In the genomic region with DNA sequence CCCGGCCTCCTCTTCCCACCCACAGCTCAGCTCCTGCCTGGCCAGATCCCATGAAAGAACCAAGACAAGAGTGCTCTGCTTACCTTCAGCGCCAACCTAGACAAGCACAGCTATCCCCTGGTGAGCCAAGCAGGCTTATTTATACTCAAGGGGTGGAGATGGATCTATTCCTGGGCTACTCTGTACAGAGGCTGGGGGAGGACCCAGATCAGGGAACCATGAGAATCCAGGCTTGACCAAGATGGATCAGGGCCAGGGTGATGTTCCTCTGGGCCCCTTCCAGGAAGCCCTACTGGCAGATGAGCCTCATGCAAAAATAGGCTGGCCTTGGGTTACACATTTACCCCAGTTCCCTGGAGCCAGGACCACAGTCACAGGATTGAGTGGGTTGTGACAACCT, we compare ENCODE assay signal across 7 mouse cellular contexts. TPM values are rescaled to one million over a fixed set of nuclear protein-coding genes. Genes with fewer than 3 reads are reported as not detected.
A peak's percentile ranks its signal among the peaks of the same experiment; 100 is the strongest.
DNase-seq lines count a peak whose midpoint lies in the region; ATAC-seq and TF ChIP-seq lines count a peak whose summit lies in the region.

Gene Agt, minus strand, starts transcription at position 114 of the 400 bp plus-strand sequence.

- no peaks in the 10 kb centered on the region for H3K9me3 ChIP-seq in midbrain, postnatal 0 days (ENCODE audit: low read length)
- H3K9me3 ChIP-seq in midbrain, embryonic 13.5 days: no peaks in the 10 kb centered on the region
- H3K9me3 ChIP-seq in embryonic facial prominence, embryonic 10.5 days: no peaks in the 10 kb centered on the region

- peak within 1 kb of the TSS; percentile 47; the same call in 1 of the 2 replicates for H3K27ac ChIP-seq in midbrain, postnatal 0 days (ENCODE audit: low read depth, low read length)
- no peak within 1 kb of the TSS for H3K27ac ChIP-seq in midbrain, embryonic 13.5 days
- H3K27ac ChIP-seq in embryonic facial prominence, embryonic 10.5 days (replicated peaks): peak within 1 kb of the TSS; percentile 51

- no peak for ATAC-seq in midbrain, postnatal 0 days (ENCODE audit: low FRiP score)
- ATAC-seq in midbrain, embryonic 13.5 days: no peak

- peak; percentile 55 for DNase-seq in midbrain, postnatal 0 days (ENCODE audit: low spot score)
- no peak for DNase-seq in embryonic facial prominence, embryonic 10.5 days (ENCODE audit: low spot score)
- peak; percentile 63 to 68 for DNase-seq in heart, postnatal 36 days
- peak; percentile 24 for DNase-seq in liver
- DNase-seq in testis, postnatal 14 days (ENCODE audit: low spot score): peak; percentile 70
- DNase-seq in thymus, postnatal 25 days: no peak

- no peak within 1 kb of the TSS for H3K4me2 ChIP-seq in midbrain, postnatal 0 days (ENCODE audit: low read depth, low read length, poor library complexity, severe bottlenecking)
- no peak within 1 kb of the TSS for H3K4me2 ChIP-seq in midbrain, embryonic 13.5 days (replicated peaks)

- H3K36me3 ChIP-seq in midbrain, postnatal 0 days (ENCODE audit: insufficient read depth, low read length): no peaks in the 10 kb centered on the region
- no peaks in the 10 kb centered on the region for H3K36me3 ChIP-seq in midbrain, embryonic 13.5 days
- H3K36me3 ChIP-seq in embryonic facial prominence, embryonic 10.5 days (replicated peaks): no peaks in the 10 kb centered on the region

- no peak for TF ChIP-seq CTCF in midbrain, postnatal 0 days (IDR thresholded peaks at IDR 0.05)

- 0 out of 2 replicates have a peak, but pooled peaks cover 3% of the 10 kb centered on the region for H3K27me3 ChIP-seq in midbrain, postnatal 0 days (ENCODE audit: insufficient read depth, low read length)
- no peaks in the 10 kb centered on the region for H3K27me3 ChIP-seq in midbrain, embryonic 13.5 days
- H3K27me3 ChIP-seq in embryonic facial prominence, embryonic 10.5 days (replicated peaks; ENCODE audit: low read depth, poor library complexity, severe bottlenecking): no peaks in the 10 kb centered on the region

- no peaks in the 10 kb centered on the region for H3K4me1 ChIP-seq in midbrain, postnatal 0 days (ENCODE audit: insufficient read depth, low read length)
- no peaks in the 10 kb centered on the region for H3K4me1 ChIP-seq in midbrain, embryonic 13.5 days (replicated peaks)
- peaks cover 31% of the 10 kb centered on the region for H3K4me1 ChIP-seq in embryonic facial prominence, embryonic 10.5 days

- no peak within 1 kb of the TSS for H3K9ac ChIP-seq in midbrain, postnatal 0 days (replicated peaks; ENCODE audit: low read length, poor library complexity, severe bottlenecking)
- H3K9ac ChIP-seq in midbrain, embryonic 13.5 days (replicated peaks): no peak within 1 kb of the TSS

- intact Hi-C loops in heart, postnatal 36 days (cut with DNase I): no loop called here

- WGBS in midbrain, postnatal 0 days: 80% methylated on average over 2 of the region's 2 CpGs
- WGBS in midbrain, embryonic 13.5 days: 83% methylated on average over 2 of the region's 2 CpGs
- 77% methylated on average over 2 of the region's 2 CpGs for WGBS in embryonic facial prominence, embryonic 10.5 days

- H3K4me3 ChIP-seq in midbrain, postnatal 0 days (ENCODE audit: low read depth, low read length): no peak within 1 kb of the TSS
- H3K4me3 ChIP-seq in midbrain, embryonic 13.5 days (replicated peaks): no peak within 1 kb of the TSS
- no peak within 1 kb of the TSS for H3K4me3 ChIP-seq in embryonic facial prominence, embryonic 10.5 days

RNA-seq across cellular contexts. Expression of gene Agt, which starts in this region (rescaled TPM):
- 75.5 and 104 TPM in 2 replicates for total RNA-seq in midbrain, postnatal 0 days (2014; rRNA removed)
- 65.9 and 83.6 TPM in 2 replicates for polyA plus RNA-seq in midbrain, postnatal 0 days (2015; fragmentation: Nextera tagmentation; extraction: Ambion mirVana)
- not detected in 2 replicates for polyA plus RNA-seq in midbrain, embryonic 13.5 days (2015; fragmentation: Nextera tagmentation; extraction: Ambion mirVana)
- polyA plus RNA-seq in embryonic facial prominence, embryonic 10.5 days (2016; fragmentation: Nextera tagmentation; extraction: Ambion mirVana): 0.15 TPM in 1 of 2 replicates, not detected in the other
- total RNA-seq in heart, postnatal 36 days (2021): 10 to 100 TPM in 1 of 2 experiments, 1 to 10 TPM in 1; 6.4 to 11.8 TPM

Comparison
In these comparisons a context has a peak if more than half of its experiments do, and no peak if none do; other contexts are left out.
1. RNA of gene Agt (polyA plus RNA-seq): 65.9 to 83.6 TPM in midbrain, postnatal 0 days; 0.15 TPM in embryonic facial prominence, embryonic 10.5 days and not detected in midbrain, embryonic 13.5 days; every median in the first group is over 10 times any median in the second.
2. DNase-seq: peak in midbrain, postnatal 0 days (single experiment), heart, postnatal 36 days (2 of 2), liver (single experiment) and testis, postnatal 14 days (single experiment); none in embryonic facial prominence, embryonic 10.5 days (single experiment) and thymus, postnatal 25 days (single experiment).